Mouse (Mus musculus): Measurements from ENCODE around the gene Usp53.

The Usp53 gene

GRCm38 (mm10) chr3:122984249-122985182 lies at the start of gene Usp53:
TSS of gene Usp53 (minus strand) at chr3:122984510.
- peak; percentile 97 for DNase-seq

GRCm38 (mm10) chr3:123033804-123034203 lies 49.5 kb upstream of the Usp53 start:
- no peak for DNase-seq

DNA sequence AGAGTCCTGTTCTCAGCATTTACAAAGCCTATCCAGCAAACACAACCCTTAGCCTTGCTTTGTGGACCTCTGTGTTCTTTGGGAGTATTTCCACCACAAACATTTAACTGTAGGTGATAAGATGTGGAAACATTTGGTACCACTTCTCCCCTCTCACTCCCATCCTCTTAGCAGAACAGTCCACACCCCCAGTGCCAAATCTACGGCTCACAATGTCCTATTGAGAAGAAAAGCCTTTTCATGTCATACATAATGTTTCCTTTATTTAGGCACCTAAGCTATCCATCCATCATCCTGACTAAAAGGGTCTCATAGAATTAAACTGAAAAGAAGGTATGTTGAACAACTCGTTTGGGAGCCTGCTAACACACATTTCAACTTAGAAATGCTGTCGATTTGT lies 41.3 kb upstream of the Usp53 start:
- no peak for DNase-seq

DNA sequence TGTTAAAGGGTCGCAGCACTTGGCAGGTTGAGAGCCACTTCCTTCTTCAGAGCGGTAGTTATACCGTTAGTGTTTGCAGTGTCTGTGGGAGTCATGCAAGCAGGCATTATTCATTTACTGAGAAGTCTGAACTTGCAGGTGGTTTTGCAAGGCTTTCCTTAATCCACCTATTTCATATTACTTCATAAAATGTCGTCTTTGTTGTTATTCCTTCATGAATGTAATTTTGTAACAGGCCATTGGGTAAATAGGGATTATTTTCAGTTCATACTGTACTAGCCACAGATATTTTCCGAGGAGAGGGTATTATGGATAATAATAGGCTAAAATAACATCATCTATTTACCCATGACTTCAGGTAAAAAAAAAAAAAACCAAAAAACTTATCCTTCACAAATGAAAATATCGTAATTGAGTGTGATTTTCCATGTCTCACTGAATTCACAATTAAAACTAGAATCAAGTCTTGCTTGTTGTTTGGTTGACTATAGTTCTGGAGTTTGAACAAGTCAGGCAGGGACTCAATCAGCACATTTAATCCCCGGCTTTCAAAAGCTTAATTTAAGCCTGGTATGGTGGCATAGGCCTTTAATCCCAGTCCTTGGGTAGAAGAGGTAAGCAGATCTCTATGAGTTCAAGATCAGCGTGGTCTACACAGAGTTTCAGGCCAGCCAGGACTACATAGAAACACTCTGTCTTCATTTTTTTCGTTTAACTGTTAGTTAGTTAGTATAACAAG lies 40.4 kb upstream of the Usp53 start:
- no peak for DNase-seq

- DNase-seq = no peak
Measured at GRCm38 (mm10) chr3:123018792-123019191, 34.5 kb upstream of the Usp53 start.

DNA sequence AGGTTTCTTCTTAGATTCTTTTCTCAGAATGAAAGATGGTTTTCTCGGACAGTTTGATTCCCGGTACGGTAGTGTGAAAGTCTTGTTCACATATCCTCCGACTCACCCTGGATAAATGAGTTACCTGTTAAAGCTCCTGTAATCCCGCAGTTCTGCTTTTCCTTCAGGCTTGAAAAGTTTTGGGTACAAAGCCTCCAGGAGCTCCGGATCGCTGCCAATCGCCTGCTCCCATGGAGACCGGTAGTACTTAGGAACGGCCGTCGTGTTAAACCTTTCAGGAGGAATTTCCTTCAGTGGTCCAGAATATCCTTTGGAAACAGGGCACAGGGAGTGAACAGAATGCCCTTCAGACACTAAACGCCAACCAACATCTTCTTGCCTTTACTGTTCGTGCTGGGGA lies 29.2 kb upstream of the Usp53 start:
- DNase-seq = peak; percentile 21

- DNase-seq = peak; percentile 20
Measured at GRCm38 (mm10) chr3:123009417-123009816, 25.1 kb upstream of the Usp53 start.

DNA sequence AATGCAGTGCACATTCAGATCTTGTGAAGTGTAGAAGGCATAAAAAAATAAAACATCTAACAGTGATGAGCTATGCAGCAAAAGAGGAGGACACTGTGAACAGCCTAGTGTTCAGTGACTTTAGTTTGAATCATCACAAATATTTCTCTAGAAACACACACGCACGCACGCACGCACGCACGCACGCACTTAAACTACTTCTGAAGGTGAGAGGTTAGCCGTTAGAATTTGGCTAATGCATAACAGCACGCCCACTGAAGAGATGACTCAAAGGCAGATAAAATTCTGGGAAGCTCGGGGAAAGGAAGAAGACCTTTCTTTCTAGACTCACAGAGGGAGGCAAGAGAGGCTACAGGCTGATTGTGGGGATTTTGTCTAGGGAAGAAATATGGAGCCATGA lies 23.1 kb upstream of the Usp53 start:
- DNase-seq = no peak

DNA sequence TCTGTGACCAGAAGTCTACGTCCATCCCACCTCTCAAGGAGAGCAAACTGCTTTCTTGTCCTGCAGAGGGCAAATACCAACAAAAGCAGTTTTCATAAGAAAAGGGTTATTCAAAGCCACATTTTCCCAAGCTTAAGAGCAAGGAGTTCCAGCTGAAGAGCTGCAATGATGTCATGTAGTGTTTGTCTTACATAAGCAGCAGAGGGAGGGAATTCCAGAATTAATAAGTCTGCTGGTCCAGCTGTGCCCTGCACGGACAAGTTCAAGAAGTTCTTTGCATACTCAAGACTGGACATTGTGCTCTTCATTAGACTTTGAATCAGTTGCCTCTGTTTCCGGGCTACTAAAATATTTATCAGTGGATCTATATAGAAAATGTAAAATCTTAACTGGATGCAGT lies 16.7 kb upstream of the Usp53 start:
- no peak for DNase-seq

GRCm38 (mm10) chr3:122998511-122998910 lies 14.2 kb upstream of the Usp53 start:
- DNase-seq = no peak

GRCm38 (mm10) chr3:122996968-122997367 lies 12.7 kb upstream of the Usp53 start:
- DNase-seq = no peak

DNA sequence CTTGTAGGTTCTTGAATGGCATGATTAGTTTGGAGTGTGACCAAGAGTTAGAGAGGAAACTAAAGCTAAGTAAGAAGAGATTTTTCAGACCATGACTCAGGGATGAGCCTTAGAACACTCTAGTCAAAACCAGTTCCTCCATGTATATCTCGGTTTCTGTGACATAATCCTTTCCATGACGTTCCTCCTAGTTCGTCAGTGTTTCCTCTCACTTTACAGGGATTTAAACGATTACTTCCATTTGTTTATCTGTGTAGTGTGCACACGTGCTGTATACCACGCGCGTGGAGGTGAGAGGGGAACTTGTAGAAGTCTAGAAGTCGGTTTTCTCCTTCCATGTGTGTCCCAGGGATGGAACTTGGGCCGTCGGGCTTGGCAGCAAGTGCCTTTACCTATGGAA lies 2.6 kb upstream of the Usp53 start:
- no peak for DNase-seq

DNA sequence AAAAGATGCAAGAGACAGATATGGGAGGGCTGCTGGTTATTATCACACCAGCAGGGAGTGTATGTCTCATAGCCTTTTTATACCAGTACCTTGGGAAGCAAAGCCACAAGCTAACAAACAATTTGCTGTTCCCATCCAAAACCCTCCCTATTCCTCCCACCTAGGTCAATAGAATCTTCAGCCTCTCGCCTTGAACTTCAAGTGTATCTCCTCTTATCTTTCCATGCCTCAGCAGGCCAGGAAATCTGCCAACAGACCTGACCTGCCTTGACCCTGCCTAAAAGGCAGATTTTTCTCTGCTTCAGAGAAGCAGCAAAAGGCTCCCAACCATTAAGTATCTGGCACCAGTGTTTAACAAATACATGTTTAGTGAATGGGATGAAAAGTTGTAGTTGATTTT lies 2.1 kb upstream of the Usp53 start:
- peak; percentile 56 for DNase-seq

- DNase-seq = no peak
Measured at GRCm38 (mm10) chr3:122985183-122985944, 1.1 kb upstream of the Usp53 start.

DNA sequence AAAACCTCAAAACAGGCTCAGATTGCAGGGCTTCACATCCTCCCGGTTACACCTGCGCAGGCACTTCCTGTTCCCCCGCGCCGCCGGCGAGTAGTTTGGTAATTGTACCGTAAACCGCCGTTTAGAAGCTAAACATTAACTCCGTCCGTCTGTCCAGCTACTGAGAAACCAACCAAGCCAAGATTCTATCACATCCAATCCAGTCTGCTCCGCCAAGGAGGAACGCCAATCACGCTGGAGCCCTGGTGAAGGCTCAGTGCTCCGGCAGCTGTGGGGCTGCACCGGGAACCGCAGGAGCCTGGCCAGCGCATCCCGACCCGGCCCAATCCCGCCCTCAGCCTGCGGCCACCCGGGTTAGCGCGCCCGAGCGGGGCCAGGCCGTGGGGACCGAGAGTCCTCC lies 461 bp downstream of the Usp53 start:
- DNase-seq = no peak

DNA sequence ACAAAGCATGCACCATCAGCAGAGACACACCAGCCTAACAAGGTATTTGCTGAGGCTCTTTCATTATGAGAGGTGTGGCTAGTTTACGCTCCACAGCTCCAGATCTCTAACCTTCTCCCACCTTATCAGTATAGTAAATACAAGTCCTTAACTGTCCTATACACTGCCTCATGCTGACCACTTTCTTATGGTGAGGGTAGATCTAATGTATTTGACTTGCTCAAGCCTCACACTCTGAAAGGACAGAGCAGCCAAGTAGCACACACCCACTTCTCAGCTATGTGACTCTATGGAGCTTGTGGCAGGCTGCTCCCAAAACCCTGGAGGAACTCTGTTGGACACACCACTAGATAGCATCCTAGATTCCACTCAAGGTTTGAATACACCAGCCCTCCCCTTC lies 8.3 kb downstream of the Usp53 start:
- no peak for DNase-seq

DNA sequence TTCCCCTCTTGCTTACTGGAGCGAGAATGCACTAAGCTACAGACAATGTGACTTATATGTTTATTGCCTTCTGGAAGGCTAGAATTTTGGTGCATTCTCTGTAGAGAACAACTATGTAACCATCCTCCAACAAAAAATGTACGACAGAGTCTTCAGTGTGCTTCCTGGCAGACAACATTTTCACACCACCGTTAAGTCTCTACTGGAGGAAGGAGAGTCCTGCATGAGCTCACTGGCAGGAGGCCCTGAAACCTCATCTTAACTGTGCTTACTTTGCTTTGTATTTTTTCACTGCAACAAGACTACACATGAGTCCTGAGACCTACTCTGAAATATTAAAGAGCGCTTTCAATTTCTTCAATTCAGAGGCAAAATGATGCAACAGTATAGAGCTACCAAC lies 8.9 kb downstream of the Usp53 start:
- DNase-seq = no peak

DNA sequence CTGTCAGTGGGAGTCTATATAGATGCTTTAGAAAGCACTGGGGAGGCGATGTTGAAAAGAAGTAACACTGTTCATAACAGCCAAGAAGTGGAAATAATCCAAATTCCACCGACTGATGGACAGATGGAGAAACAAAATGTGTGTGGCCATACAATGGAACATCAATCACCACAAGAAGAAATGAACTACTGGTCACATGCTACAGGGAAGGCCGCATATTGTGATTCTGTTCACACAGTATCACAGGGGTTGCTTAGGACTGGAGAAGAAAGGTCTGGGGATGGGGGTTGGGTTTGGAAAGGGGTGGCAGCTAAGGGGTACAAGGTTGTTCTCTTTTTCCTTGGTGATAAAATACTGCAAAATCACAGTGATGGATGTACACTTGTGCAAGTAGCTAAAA lies 9.5 kb downstream of the Usp53 start:
- no peak for DNase-seq

GRCm38 (mm10) chr3:122972126-122972822 lies 12.0 kb downstream of the Usp53 start:
- DNase-seq = no peak

GRCm38 (mm10) chr3:122968391-122968790 lies 15.9 kb downstream of the Usp53 start:
- DNase-seq = no peak

GRCm38 (mm10) chr3:122964301-122964700 lies 20.0 kb downstream of the Usp53 start:
- DNase-seq = no peak

DNA sequence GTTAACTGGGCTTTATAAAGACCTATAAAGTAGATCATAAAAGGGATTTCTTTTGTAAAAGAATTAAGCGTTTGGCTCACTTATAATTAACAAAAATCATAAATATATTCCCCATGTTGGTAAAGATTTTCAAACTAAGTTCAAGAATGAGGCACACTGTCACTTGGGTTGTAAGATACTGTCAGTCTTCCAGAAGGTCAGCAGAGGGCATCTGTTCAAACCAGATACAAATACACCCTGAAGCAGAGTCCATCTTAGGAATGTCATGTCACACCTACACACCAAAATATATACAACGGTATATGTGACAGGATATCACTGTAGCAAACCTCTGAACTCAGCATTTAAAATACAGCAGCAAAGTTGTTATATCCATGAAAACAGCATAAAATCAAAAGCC lies 34.2 kb downstream of the Usp53 start:
- DNase-seq = no peak
